Mouse (Mus musculus): ENCODE data around the gene Srrm2. TPM values are rescaled to one million over a fixed set of nuclear protein-coding genes. Genes with fewer than 3 reads are reported as not detected.
"Not testable (repeated sequence)": the region's sequence is repeated elsewhere in the genome, so short reads cannot be mapped to it uniquely, and the experiment has no call there.

Gene Srrm2
- total RNA-seq, 2 experiments from 2014 or later: 81.2 to 224 TPM

- no peak for ATAC-seq (ENCODE audit: poor library complexity, severe bottlenecking)
Observed at GRCm38 (mm10) chr17:23761155-23761554, 29.2 kb upstream of the Srrm2 start.

GRCm38 (mm10) chr17:23762976-23763375 is 27.4 kb upstream of the Srrm2 start:
- ATAC-seq (ENCODE audit: poor library complexity, severe bottlenecking): no peak

GRCm38 (mm10) chr17:23770493-23770892 is 19.8 kb upstream of the Srrm2 start:
- no peak for ATAC-seq (ENCODE audit: poor library complexity, severe bottlenecking)

- ATAC-seq (ENCODE audit: poor library complexity, severe bottlenecking): peak; percentile 20; the same call in 1 of the 2 replicates
Observed at GRCm38 (mm10) chr17:23770896-23771283, 19.4 kb upstream of the Srrm2 start.

- ATAC-seq (ENCODE audit: poor library complexity, severe bottlenecking): peak; percentile 99
Observed at GRCm38 (mm10) chr17:23771284-23772218, 18.8 kb upstream of the Srrm2 start, which contains the start of gene Flywch1. Gene Flywch1, minus strand, starts transcription at chr17:23771602.

- ATAC-seq (ENCODE audit: poor library complexity, severe bottlenecking): not testable (repeated sequence)
Observed at GRCm38 (mm10) chr17:23772219-23772556, 18.1 kb upstream of the Srrm2 start.

- ATAC-seq (ENCODE audit: poor library complexity, severe bottlenecking): no peak
Observed at GRCm38 (mm10) chr17:23773676-23774075, 16.7 kb upstream of the Srrm2 start.

GRCm38 (mm10) chr17:23774090-23774489 is 16.2 kb upstream of the Srrm2 start:
- peak; percentile 67 for ATAC-seq (ENCODE audit: poor library complexity, severe bottlenecking)

- ATAC-seq (ENCODE audit: poor library complexity, severe bottlenecking): no peak
Observed at GRCm38 (mm10) chr17:23776216-23776615, 14.1 kb upstream of the Srrm2 start.

GRCm38 (mm10) chr17:23777141-23777540 is 13.2 kb upstream of the Srrm2 start:
- ATAC-seq (ENCODE audit: poor library complexity, severe bottlenecking): no peak

- ATAC-seq (ENCODE audit: poor library complexity, severe bottlenecking): no peak
Observed at GRCm38 (mm10) chr17:23778447-23778846, 11.9 kb upstream of the Srrm2 start.

- no peak for ATAC-seq (ENCODE audit: poor library complexity, severe bottlenecking)
Observed at GRCm38 (mm10) chr17:23783352-23783751, 7.0 kb upstream of the Srrm2 start.

GRCm38 (mm10) chr17:23785561-23786471 is 4.5 kb upstream of the Srrm2 start, which contains the start of gene Flywch2:
Gene Flywch2, minus strand, starts transcription at chr17:23786081.
- peak; percentile 36 for ATAC-seq (ENCODE audit: poor library complexity, severe bottlenecking)

- ATAC-seq (ENCODE audit: poor library complexity, severe bottlenecking): no peak
Observed at GRCm38 (mm10) chr17:23786510-23786931, 3.8 kb upstream of the Srrm2 start.

- no peak for ATAC-seq (ENCODE audit: poor library complexity, severe bottlenecking)
Observed at GRCm38 (mm10) chr17:23788973-23789372, 1.4 kb upstream of the Srrm2 start.

GRCm38 (mm10) chr17:23789749-23790268 is 523 bp upstream of the Srrm2 start:
- ATAC-seq (ENCODE audit: poor library complexity, severe bottlenecking): 0 out of 2 replicates have a peak, but pooled peaks have one; percentile 28

GRCm38 (mm10) chr17:23791079-23791357 is 686 bp downstream of the Srrm2 start:
- ATAC-seq (ENCODE audit: poor library complexity, severe bottlenecking): no peak

- no peak for ATAC-seq (ENCODE audit: poor library complexity, severe bottlenecking)
Observed at GRCm38 (mm10) chr17:23795323-23795722, 5.0 kb downstream of the Srrm2 start.

- no peak for ATAC-seq (ENCODE audit: poor library complexity, severe bottlenecking)
Observed at GRCm38 (mm10) chr17:23797316-23797715, 7.0 kb downstream of the Srrm2 start.

- ATAC-seq (ENCODE audit: poor library complexity, severe bottlenecking): no peak
Observed at GRCm38 (mm10) chr17:23801627-23802026, 11.3 kb downstream of the Srrm2 start.

- ATAC-seq (ENCODE audit: poor library complexity, severe bottlenecking): peak; percentile 91
Observed at GRCm38 (mm10) chr17:23802746-23803365, 12.5 kb downstream of the Srrm2 start.
